Mouse (Mus musculus) gastrocnemius, adult 8-10 months (tissue): Measurements from ENCODE around the gene C2cd5. TPM values are rescaled to one million over a fixed set of nuclear protein-coding genes. Genes with fewer than 3 reads are reported as not detected.
"Not testable (repeated sequence)": the region's sequence is repeated elsewhere in the genome, so short reads cannot be mapped to it uniquely, and the experiment has no call there.

Experiments used
- DNase-seq, 2 experiments: peaks; one replicate each; pipeline ENCODE4 v3.0.0; 2022; ENCODE audit warnings: low spot score in 2 of 2
- total RNA-seq, 4 experiments: library from RNA; stranded (reverse); gene quantifications; 2 replicates each; pipeline ENCODE4 v1.2.4; 2022

C2cd5 gene
- total RNA-seq, 4 experiments from 2014 or later: 5.2 to 9.0 (median 7.5) TPM

- not testable (repeated sequence) for DNase-seq
Measured at GRCm38 (mm10) chr6:142985561-142986238, 114.2 kb downstream of the C2cd5 start.

- no peak for DNase-seq
Measured at GRCm38 (mm10) chr6:142979665-142980660, 120.0 kb downstream of the C2cd5 start.

GRCm38 (mm10) chr6:142977221-142977620, 122.7 kb downstream of the C2cd5 start:
- no peak for DNase-seq

GRCm38 (mm10) chr6:142973289-142973688, 126.7 kb downstream of the C2cd5 start:
- no peak for DNase-seq

GRCm38 (mm10) chr6:142972205-142972604, 127.7 kb downstream of the C2cd5 start:
- DNase-seq: no peak

GRCm38 (mm10) chr6:142967407-142967806, 132.5 kb downstream of the C2cd5 start:
- DNase-seq: no peak

- DNase-seq: no peak
Measured at GRCm38 (mm10) chr6:142964531-142965385, 135.2 kb downstream of the C2cd5 start.

GRCm38 (mm10) chr6:142964076-142964530, 135.8 kb downstream of the C2cd5 start, which contains the start of gene St8sia1:
Gene St8sia1 (minus strand): TSS chr6:142964452.
- no peak for DNase-seq

- no peak for DNase-seq
Measured at GRCm38 (mm10) chr6:142963480-142964075, 136.4 kb downstream of the C2cd5 start.

GRCm38 (mm10) chr6:142962881-142963280, 137.1 kb downstream of the C2cd5 start:
- no peak for DNase-seq

- DNase-seq: no peak
Measured at GRCm38 (mm10) chr6:142962476-142962875, 137.5 kb downstream of the C2cd5 start.

GRCm38 (mm10) chr6:142961721-142962455, 138.1 kb downstream of the C2cd5 start:
- no peak for DNase-seq

Other genes starting within 250 kb of the C2cd5 start
- gene St8sia1, start 135.7 kb downstream of the C2cd5 start, total RNA-seq: under 1 TPM; 0.08 to 0.19 (median 0.13) TPM
- gene Etnk1, start 67.1 kb upstream of the C2cd5 start, total RNA-seq: 10 to 100 TPM; 14.4 to 17.9 (median 16.1) TPM